Mouse (Mus musculus) kidney, adult 2 months (tissue): ENCODE results near the gene Phf5a. TPM values are rescaled to one million over a fixed set of nuclear protein-coding genes. Genes with fewer than 3 reads are reported as not detected.

Source experiments
- DNase-seq: peaks from one replicate; pipeline ENCODE4 v3.0.0; 2021
- H3K27ac ChIP-seq: fragments of 200-500 bp; 2 replicates; pipeline ENCODE4 v1.5.1; 2012; ENCODE audit warnings: low read depth, low read length, control low read depth, inconsistent platforms; ENCODE audit not compliant: insufficient read depth
- H3K27me3 ChIP-seq: fragments of 200-500 bp; replicated peaks from 2 replicates; pipeline ENCODE4 v1.6.1; 2012; ENCODE audit warnings: mild to moderate bottlenecking, moderate library complexity, low read length, inconsistent platforms; ENCODE audit not compliant: control insufficient read depth, insufficient read depth
- H3K36me3 ChIP-seq: fragments of 200-500 bp; 2 replicates; pipeline ENCODE4 v1.6.1; 2012; ENCODE audit warnings: mild to moderate bottlenecking, moderate library complexity, low read length, inconsistent platforms; ENCODE audit not compliant: control insufficient read depth, insufficient read depth
- H3K4me1 ChIP-seq: fragments of 200-500 bp; 2 replicates; pipeline ENCODE4 v1.6.1; 2011; ENCODE audit warnings: low read length; ENCODE audit not compliant: control insufficient read depth, insufficient read depth
- H3K4me3 ChIP-seq: fragments of 200-500 bp; 2 replicates; pipeline ENCODE4 v1.5.1; 2011; ENCODE audit warnings: mild to moderate bottlenecking, low read depth, low read length, control low read depth; ENCODE audit not compliant: insufficient read depth
- CTCF ChIP-seq: fragments of 200-500 bp; conservative IDR thresholded peaks from 2 replicates; pipeline ENCODE4 v1.5.1; 2011; ENCODE audit warnings: low read depth, mild to moderate bottlenecking, control low read depth, low read length, moderate library complexity, mixed read lengths; ENCODE audit not compliant: insufficient read depth, insufficient read length
- POLR2A ChIP-seq: fragments of 200-500 bp; IDR thresholded peaks from one replicate; pipeline ENCODE4 v1.6.1; 2011; ENCODE audit warnings: low read depth, low read length, control low read depth
- WGBS: fragments of 180-500 bp; shearing (Covaris S2); methylation state at CpG from one replicate; pipeline ENCODE4 v1.1.7; 2018; 5-methylcytosine and 5-hydroxymethylcytosine counted together
- polyA plus RNA-seq: library from polyadenylated mRNA; depleted of rRNA; stranded (reverse); fragments of >200 nt; gene quantifications from 2 replicates; pipeline ENCODE4 v1.2.3, GENCODE M21; 2012

Gene Phf5a
- polyA plus RNA-seq, 1 experiment = 47.4 TPM

DNA sequence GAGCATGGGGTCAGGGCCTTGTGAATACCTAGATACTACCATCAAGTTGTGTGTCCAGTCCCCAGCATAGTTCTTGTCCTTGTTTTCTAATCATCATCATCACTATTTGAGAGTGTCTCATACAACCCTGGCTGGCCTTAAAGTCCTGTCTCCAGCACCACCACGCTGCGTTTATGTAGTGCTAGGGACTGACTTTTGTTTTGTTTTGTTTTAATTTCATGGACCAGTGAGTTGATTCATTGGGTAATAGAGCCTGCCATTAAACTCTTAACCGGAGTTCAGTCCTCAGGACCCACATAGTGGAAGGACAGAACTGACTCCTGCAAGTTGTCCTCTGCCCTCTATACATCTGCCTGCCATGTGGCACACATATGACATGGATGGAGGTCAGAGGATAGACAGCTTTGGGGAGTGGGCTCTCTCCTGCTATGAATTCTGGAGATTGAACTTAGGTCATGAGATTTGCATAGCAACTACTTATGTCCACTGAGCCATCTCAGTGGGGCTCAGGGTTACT, 13.8 kb upstream of the Phf5a start:
- Histone ChIP-seq H3K36me3 (no peaks in the 10 kb centered on the region; the same call in 1 of the 2 replicates), H3K4me3 (no peak overlapping the region), H3K27ac (no peak overlapping the region), H3K4me1 (peaks cover 40% of the 10 kb centered on the region), H3K27me3 (no peaks in the 10 kb centered on the region)
- WGBS = 27% methylated on average over 3 of the region's 3 CpGs
- peak; percentile 35 for DNase-seq
- TF ChIP-seq POLR2A (no peak), CTCF (no peak)

DNA sequence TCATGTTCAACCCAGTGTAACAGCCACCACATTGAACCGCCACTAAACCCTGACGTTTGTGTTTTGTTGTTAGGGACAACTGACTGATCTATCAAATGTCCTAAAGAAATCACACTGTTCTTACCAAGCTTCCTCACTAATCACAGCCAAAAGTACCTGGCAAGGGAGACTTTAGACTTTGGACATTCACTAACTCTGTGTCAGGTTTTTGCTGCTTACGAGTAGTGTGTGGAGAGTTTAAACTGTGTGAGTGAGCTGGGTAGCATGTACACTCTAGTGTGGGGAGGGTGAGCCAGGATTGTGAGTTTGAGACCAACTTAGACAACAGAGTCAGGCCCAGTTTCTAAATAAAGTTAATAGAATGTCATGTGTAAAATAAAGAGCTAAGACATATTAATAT, 10.6 kb upstream of the Phf5a start:
- no peaks in the 10 kb centered on the region for H3K27me3 ChIP-seq
- DNase-seq = peak; percentile 84
- TF ChIP-seq POLR2A (no peak), CTCF (no peak)
- H3K4me3 ChIP-seq = no peak overlapping the region
- H3K27ac ChIP-seq = peak overlapping the region; percentile 34
- H3K4me1 ChIP-seq = peaks cover 52% of the 10 kb centered on the region
- H3K36me3 ChIP-seq = no peaks in the 10 kb centered on the region
- WGBS = 40% methylated on average over 3 of the region's 3 CpGs

DNA sequence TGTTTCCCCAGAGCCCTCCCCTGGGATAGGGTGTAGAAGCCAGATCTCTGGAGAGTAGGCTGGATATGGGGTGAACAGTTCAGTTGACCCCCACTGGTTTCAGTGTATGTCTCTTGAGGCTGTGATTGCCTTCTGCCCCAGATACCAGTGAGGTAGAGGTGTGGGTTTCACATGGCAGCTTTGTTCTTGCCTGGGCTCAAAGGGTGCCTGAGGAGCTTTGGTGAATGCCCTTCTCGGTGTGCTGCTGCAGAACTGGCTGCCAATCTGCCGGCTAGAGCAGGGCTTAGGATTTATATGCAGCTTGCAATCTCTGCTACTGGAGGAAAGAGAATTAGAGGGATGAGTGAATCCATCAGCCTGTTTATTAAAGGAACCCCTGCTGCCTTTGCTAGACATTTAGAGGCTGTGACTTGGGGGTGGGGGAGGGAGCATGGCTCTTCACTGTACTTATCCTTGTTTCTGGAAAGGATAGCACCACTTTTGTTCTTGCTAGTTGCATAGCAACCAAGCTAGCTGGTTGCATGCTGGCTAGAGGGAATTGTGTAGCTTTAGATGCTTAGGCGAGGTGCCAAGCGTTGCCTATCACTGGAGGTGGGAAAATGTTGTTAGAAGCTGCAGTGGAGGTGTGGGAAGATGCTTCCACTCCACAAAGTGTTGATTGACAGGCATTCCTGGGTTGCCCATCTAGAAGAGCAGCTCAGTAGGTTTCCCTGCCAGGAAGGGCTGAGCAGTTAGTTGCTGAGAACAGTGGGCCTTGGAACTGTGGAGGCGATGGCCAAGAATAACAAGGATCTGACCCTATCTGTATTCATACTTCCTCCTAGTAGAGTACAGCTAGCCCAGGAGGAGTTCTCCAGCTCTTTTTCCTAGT, 8.1 kb upstream of the Phf5a start:
- no peaks in the 10 kb centered on the region for H3K27me3 ChIP-seq
- WGBS = 43% methylated on average over 5 of the region's 5 CpGs
- peaks cover 45% of the 10 kb centered on the region for H3K4me1 ChIP-seq
- H3K4me3 ChIP-seq = no peak overlapping the region
- TF ChIP-seq POLR2A = no peak
- no peak for TF ChIP-seq CTCF
- H3K36me3 ChIP-seq = no peaks in the 10 kb centered on the region
- no peak overlapping the region for H3K27ac ChIP-seq
- DNase-seq = peak; percentile 36

DNA sequence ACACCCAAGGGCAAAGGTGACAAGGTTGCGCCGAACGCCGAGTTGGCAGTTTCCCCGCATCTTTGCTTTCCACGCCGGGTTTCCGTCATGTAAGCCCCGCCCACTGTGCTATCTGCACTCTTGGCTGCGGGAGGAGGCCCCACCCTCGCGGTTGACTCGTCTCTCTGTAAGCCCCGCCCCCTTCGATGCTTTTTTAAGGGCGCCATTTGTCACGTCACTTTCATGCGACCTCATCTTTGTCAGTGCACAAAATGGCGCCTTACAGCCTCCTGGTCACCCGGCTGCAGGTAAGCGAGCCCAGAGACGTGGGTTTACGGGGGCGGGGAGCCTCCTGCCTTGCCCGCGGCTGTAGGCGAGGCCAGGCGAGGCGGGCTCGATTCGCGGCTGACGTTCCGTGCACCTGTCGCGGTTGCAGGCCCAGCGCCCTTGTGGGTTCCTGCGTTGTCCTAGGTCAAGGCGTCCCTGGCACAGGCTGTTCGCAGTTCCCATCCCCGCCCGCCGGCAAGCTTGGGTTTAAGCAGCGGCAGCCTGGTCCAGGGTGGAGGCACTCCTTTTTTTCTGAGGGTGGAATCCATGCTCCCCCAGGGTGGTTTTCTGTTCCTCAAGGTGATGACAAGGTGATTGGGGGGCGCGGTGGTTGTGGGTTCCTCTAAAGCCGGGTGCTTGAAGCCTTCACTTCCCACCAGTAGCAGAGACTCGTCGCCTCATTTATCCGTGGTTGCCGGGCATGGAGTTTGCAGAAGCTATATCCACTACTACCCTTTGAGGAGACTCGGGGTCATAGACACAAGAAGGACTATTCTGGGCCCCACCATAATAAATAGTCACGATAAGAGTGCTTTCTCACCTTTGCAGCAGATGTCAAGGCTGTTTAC, 788 bp upstream of the Phf5a start, which contains the start of gene Aco2:
Gene Aco2 (plus strand): TSS at position 48 of the 875 bp plus-strand sequence.
- peak within 1 kb of the TSS; percentile 97 for H3K27ac ChIP-seq
- H3K4me1 ChIP-seq = peaks cover 9% of the 10 kb centered on the region; the same call in 1 of the 2 replicates
- H3K36me3 ChIP-seq = peaks cover 2% of the 10 kb centered on the region; the same call in 1 of the 2 replicates
- under 1% methylated on average over 53 of the region's 53 CpGs for WGBS
- no peaks in the 10 kb centered on the region for H3K27me3 ChIP-seq
- DNase-seq = peak; percentile 100
- TF ChIP-seq POLR2A (peak; percentile 41), CTCF (no peak)
- H3K4me3 ChIP-seq = peak within 1 kb of the TSS; percentile 68

DNA sequence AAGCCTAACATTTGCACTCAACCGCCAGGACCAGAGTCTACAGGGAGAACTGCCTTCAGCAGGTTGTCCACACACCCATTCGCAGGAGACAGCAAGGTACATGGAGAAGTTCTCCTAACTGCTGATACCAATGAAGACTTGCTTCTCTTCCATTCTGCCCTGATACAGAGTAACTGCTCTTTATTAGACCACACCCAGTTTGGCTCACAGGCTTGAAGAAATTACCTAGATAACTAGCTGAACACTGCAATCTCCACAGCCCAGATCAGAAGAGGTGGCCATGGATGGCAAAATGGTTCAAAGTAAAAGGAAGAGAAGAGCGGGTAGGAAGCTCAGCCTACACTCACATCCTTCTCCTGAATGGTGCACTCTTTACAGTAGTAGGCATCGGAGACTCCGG, 1.7 kb downstream of the Phf5a start:
- no peak for DNase-seq
- Histone ChIP-seq H3K4me3 (no peak overlapping the region), H3K27me3 (no peaks in the 10 kb centered on the region), H3K27ac (no peak overlapping the region), H3K36me3 (peaks cover 2% of the 10 kb centered on the region; the same call in 1 of the 2 replicates), H3K4me1 (peaks cover 4% of the 10 kb centered on the region; the same call in 1 of the 2 replicates)
- TF ChIP-seq CTCF (no peak), POLR2A (no peak)
- WGBS = 98% methylated on average over 5 of the region's 5 CpGs

DNA sequence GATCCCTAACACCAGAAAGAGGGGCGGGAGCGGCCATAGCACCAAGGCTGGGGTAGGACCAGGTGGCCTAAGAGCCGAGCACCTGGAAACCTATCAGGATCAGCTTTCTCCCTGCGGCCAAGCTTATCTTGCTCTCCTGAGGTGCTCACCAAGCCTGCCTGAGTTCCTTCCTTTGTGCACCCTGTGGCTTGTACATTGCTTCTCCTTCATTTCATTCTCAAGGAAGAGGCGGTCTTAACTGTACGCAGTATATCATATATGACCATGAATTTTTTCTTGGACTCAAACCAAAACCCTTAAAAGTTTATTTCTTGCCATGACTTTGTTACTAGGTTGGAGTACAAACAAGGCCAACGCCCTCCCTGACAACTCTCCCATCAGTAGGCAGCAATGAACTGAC, 7.5 kb downstream of the Phf5a start:
- Histone ChIP-seq H3K4me3 (no peak overlapping the region), H3K4me1 (no peaks in the 10 kb centered on the region), H3K36me3 (no peaks in the 10 kb centered on the region; the same call in 1 of the 2 replicates), H3K27ac (no peak overlapping the region), H3K27me3 (no peaks in the 10 kb centered on the region)
- TF ChIP-seq CTCF (no peak), POLR2A (no peak)
- WGBS = 92% methylated on average over 7 of the region's 7 CpGs
- DNase-seq = no peak
